Mouse (Mus musculus) limb, embryonic 12.5 days (tissue): ENCODE results near the gene Gm20721. TPM values are rescaled to one million over a fixed set of nuclear protein-coding genes. Genes with fewer than 3 reads are reported as not detected.

Experiments used
- ATAC-seq: fragments of 200-750 bp; cut with Nextera tagmentation; 2 replicates; pipeline ENCODE4 v1.8.0; 2017; ENCODE audit warnings: low read depth, moderate TSS enrichment; ENCODE audit not compliant: insufficient number of reproducible peaks, insufficient read depth, low FRiP score, low TSS enrichment
- H3K27ac ChIP-seq: fragments of 300-500 bp; sonication (generic); 2 replicates; pipeline ENCODE4 v1.5.1; 2016; ENCODE audit warnings: mild to moderate bottlenecking, moderate library complexity
- H3K27me3 ChIP-seq: fragments of 300-500 bp; sonication (generic); 2 replicates; pipeline ENCODE4 v1.6.1; 2016; ENCODE audit warnings: mild to moderate bottlenecking, moderate library complexity
- H3K36me3 ChIP-seq: fragments of 300-500 bp; sonication (generic); 2 replicates; pipeline ENCODE4 v1.6.1; 2016; ENCODE audit warnings: mild to moderate bottlenecking, moderate library complexity
- H3K4me1 ChIP-seq: fragments of 300-500 bp; sonication (generic); replicated peaks from 2 replicates; pipeline ENCODE4 v1.6.1; 2016
- H3K4me2 ChIP-seq: fragments of 300-500 bp; sonication (generic); 2 replicates; pipeline ENCODE4 v1.6.1; 2016; ENCODE audit warnings: mild to moderate bottlenecking, moderate library complexity
- H3K4me3 ChIP-seq: fragments of 300-500 bp; sonication (generic); replicated peaks from 2 replicates; pipeline ENCODE4 v1.5.1; 2016; ENCODE audit warnings: mild to moderate bottlenecking
- H3K9ac ChIP-seq: fragments of 300-500 bp; sonication (generic); replicated peaks from 2 replicates; pipeline ENCODE4 v1.6.1; 2016; ENCODE audit warnings: mild to moderate bottlenecking, moderate library complexity
- H3K9me3 ChIP-seq: fragments of 300-500 bp; sonication (generic); 2 replicates; pipeline ENCODE4 v1.6.1; 2016; ENCODE audit warnings: mild to moderate bottlenecking, moderate library complexity
- WGBS: fragments of 180-500 bp; shearing (Covaris S2); methylation state at CpG from one replicate; pipeline ENCODE4 v1.1.7; 2016; 5-methylcytosine and 5-hydroxymethylcytosine counted together
- polyA plus RNA-seq: library from polyadenylated mRNA; unstranded; fragments of >200 nt; fragmentation: Nextera tagmentation; extraction: Ambion mirVana; gene quantifications from 2 replicates; pipeline ENCODE4 v1.2.1, GENCODE M21; 2016

Gene Gm20721
- polyA plus RNA-seq, 1 experiment from 2014 or later: 19.9 TPM

GRCm38 (mm10) chr2:174297086-174297571 lies 49.4 kb downstream of the Gm20721 start:
- Histone ChIP-seq H3K4me3 (peak overlapping the region; percentile 17; the same call in 1 of the 2 replicates), H3K4me2 (peak overlapping the region; percentile 61), H3K9ac (no peak overlapping the region), H3K27ac (no peak overlapping the region), H3K4me1 (peaks cover 40% of the 10 kb centered on the region), H3K36me3 (peaks cover 32% of the 10 kb centered on the region), H3K27me3 (peaks cover 47% of the 10 kb centered on the region), H3K9me3 (peaks cover 69% of the 10 kb centered on the region)
- no peak for ATAC-seq
- 48% methylated on average over 29 of the region's 29 CpGs for WGBS

GRCm38 (mm10) chr2:174295900-174296465 lies 50.5 kb downstream of the Gm20721 start:
- H3K4me1 ChIP-seq: peaks cover 52% of the 10 kb centered on the region
- H3K36me3 ChIP-seq: peaks cover 34% of the 10 kb centered on the region
- peak overlapping the region; percentile 51; the same call in 1 of the 2 replicates for H3K9ac ChIP-seq
- H3K4me2 ChIP-seq: peak overlapping the region; percentile 61
- peaks cover 44% of the 10 kb centered on the region for H3K27me3 ChIP-seq
- peak overlapping the region; percentile 71; the same call in 1 of the 2 replicates for H3K27ac ChIP-seq
- 54% methylated on average over 29 of the region's 29 CpGs for WGBS
- peak overlapping the region; percentile 62 for H3K4me3 ChIP-seq
- H3K9me3 ChIP-seq: peaks cover 69% of the 10 kb centered on the region
- ATAC-seq: 0 out of 2 replicates have a peak, but pooled peaks have one; percentile 11

- H3K4me1 ChIP-seq: peaks cover 56% of the 10 kb centered on the region
- H3K4me3 ChIP-seq: peak overlapping the region; percentile 62
- H3K9me3 ChIP-seq: peaks cover 62% of the 10 kb centered on the region
- peaks cover 38% of the 10 kb centered on the region for H3K27me3 ChIP-seq
- H3K4me2 ChIP-seq: peak overlapping the region; percentile 61
- 47% methylated on average over 36 of the region's 36 CpGs for WGBS
- H3K27ac ChIP-seq: peak overlapping the region; percentile 88
- ATAC-seq: peak; percentile 88
- peak overlapping the region; percentile 79 for H3K9ac ChIP-seq
- H3K36me3 ChIP-seq: peaks cover 28% of the 10 kb centered on the region
Measured at GRCm38 (mm10) chr2:174295175-174295899, 51.2 kb downstream of the Gm20721 start.

GRCm38 (mm10) chr2:174294457-174294856 lies 52.1 kb downstream of the Gm20721 start:
- 55% methylated on average over 8 of the region's 8 CpGs for WGBS
- H3K27ac ChIP-seq: peak overlapping the region; percentile 88
- ATAC-seq: no peak
- H3K9me3 ChIP-seq: peaks cover 53% of the 10 kb centered on the region
- H3K4me2 ChIP-seq: peak overlapping the region; percentile 50
- H3K9ac ChIP-seq: peak overlapping the region; percentile 79
- H3K4me3 ChIP-seq: peak overlapping the region; percentile 62
- H3K4me1 ChIP-seq: peaks cover 52% of the 10 kb centered on the region
- H3K27me3 ChIP-seq: peaks cover 29% of the 10 kb centered on the region
- H3K36me3 ChIP-seq: peaks cover 23% of the 10 kb centered on the region

- peaks cover 32% of the 10 kb centered on the region for H3K36me3 ChIP-seq
- WGBS: 32% methylated on average over 2 of the region's 2 CpGs
- peaks cover 30% of the 10 kb centered on the region for H3K9me3 ChIP-seq
- H3K4me1 ChIP-seq: peaks cover 41% of the 10 kb centered on the region
- no peak overlapping the region for H3K27ac ChIP-seq
- ATAC-seq: no peak
- H3K27me3 ChIP-seq: peaks cover 25% of the 10 kb centered on the region
- no peak overlapping the region for H3K9ac ChIP-seq
- H3K4me2 ChIP-seq: peak overlapping the region; percentile 69
- H3K4me3 ChIP-seq: peak overlapping the region; percentile 37
Measured at GRCm38 (mm10) chr2:174291662-174292030, 54.9 kb downstream of the Gm20721 start.

- peaks cover 36% of the 10 kb centered on the region for H3K4me1 ChIP-seq
- WGBS: 60% methylated on average over 8 of the region's 8 CpGs
- no peak for ATAC-seq
- H3K36me3 ChIP-seq: peaks cover 37% of the 10 kb centered on the region
- 0 out of 2 replicates have a peak overlapping the region, but pooled peaks have one; percentile 27 for H3K9ac ChIP-seq
- no peak overlapping the region for H3K27ac ChIP-seq
- peaks cover 28% of the 10 kb centered on the region for H3K27me3 ChIP-seq
- H3K4me3 ChIP-seq: peak overlapping the region; percentile 37
- peaks cover 30% of the 10 kb centered on the region for H3K9me3 ChIP-seq
- peak overlapping the region; percentile 69 for H3K4me2 ChIP-seq
Measured at GRCm38 (mm10) chr2:174291029-174291661, 55.4 kb downstream of the Gm20721 start.

- Histone ChIP-seq H3K4me2 (no peak overlapping the region), H3K27me3 (peaks cover 51% of the 10 kb centered on the region), H3K4me1 (peaks cover 36% of the 10 kb centered on the region), H3K27ac (no peak overlapping the region), H3K9ac (no peak overlapping the region), H3K4me3 (no peak overlapping the region), H3K9me3 (peaks cover 33% of the 10 kb centered on the region), H3K36me3 (peaks cover 60% of the 10 kb centered on the region)
- WGBS: 46% methylated on average over 12 of the region's 12 CpGs
- no peak for ATAC-seq
Measured at GRCm38 (mm10) chr2:174288673-174289430, 57.7 kb downstream of the Gm20721 start.

- Histone ChIP-seq H3K9ac (no peak overlapping the region), H3K27ac (no peak overlapping the region), H3K4me1 (peaks cover 33% of the 10 kb centered on the region), H3K4me3 (peak overlapping the region; percentile 40), H3K27me3 (peaks cover 60% of the 10 kb centered on the region), H3K36me3 (peaks cover 69% of the 10 kb centered on the region), H3K4me2 (peak overlapping the region; percentile 19; the same call in 1 of the 2 replicates), H3K9me3 (peaks cover 33% of the 10 kb centered on the region)
- WGBS: 39% methylated on average over 7 of the region's 7 CpGs
- no peak for ATAC-seq
Measured at GRCm38 (mm10) chr2:174287921-174288320, 58.6 kb downstream of the Gm20721 start.

- H3K4me1 ChIP-seq: peaks cover 14% of the 10 kb centered on the region
- H3K27ac ChIP-seq: no peak overlapping the region
- H3K27me3 ChIP-seq: peaks cover 71% of the 10 kb centered on the region
- no peak for ATAC-seq
- H3K4me3 ChIP-seq: peak overlapping the region; percentile 40
- H3K4me2 ChIP-seq: peak overlapping the region; percentile 58
- H3K9me3 ChIP-seq: peaks cover 33% of the 10 kb centered on the region
- 50% methylated on average over 34 of the region's 34 CpGs for WGBS
- peaks cover 81% of the 10 kb centered on the region for H3K36me3 ChIP-seq
- H3K9ac ChIP-seq: peak overlapping the region; percentile 31
Measured at GRCm38 (mm10) chr2:174285921-174286470, 60.5 kb downstream of the Gm20721 start.

- ATAC-seq: no peak
- Histone ChIP-seq H3K9ac (0 out of 2 replicates have a peak overlapping the region, but pooled peaks have one; percentile 5), H3K4me2 (peak overlapping the region; percentile 58), H3K27ac (no peak overlapping the region), H3K27me3 (peaks cover 71% of the 10 kb centered on the region), H3K36me3 (peaks cover 92% of the 10 kb centered on the region), H3K9me3 (peaks cover 33% of the 10 kb centered on the region), H3K4me3 (peak overlapping the region; percentile 40), H3K4me1 (peaks cover 4% of the 10 kb centered on the region)
- WGBS: 57% methylated on average over 58 of the region's 58 CpGs
Measured at GRCm38 (mm10) chr2:174284807-174285457, 61.6 kb downstream of the Gm20721 start.
